Mouse (Mus musculus) thymus, adult 2 months (tissue): ENCODE results near the gene Olfr1346. TPM values are rescaled to one million over a fixed set of nuclear protein-coding genes. Genes with fewer than 3 reads are reported as not detected.

ENCODE experiments used
- DNase-seq: peaks from one replicate; pipeline ENCODE4 v3.0.0; 2021
- H3K27ac ChIP-seq: fragments of 200-500 bp; 2 replicates; pipeline ENCODE4 v1.5.1; 2012; ENCODE audit warnings: low read length, control low read depth; ENCODE audit not compliant: control insufficient read depth, insufficient read depth
- H3K27me3 ChIP-seq: fragments of 200-500 bp; 2 replicates; pipeline ENCODE4 v1.6.1; 2012; ENCODE audit warnings: mild to moderate bottlenecking, low read length, moderate library complexity, mixed read lengths; ENCODE audit not compliant: control insufficient read depth, insufficient read depth
- H3K36me3 ChIP-seq: fragments of 200-500 bp; 2 replicates; pipeline ENCODE4 v1.6.1; 2012; ENCODE audit warnings: mild to moderate bottlenecking, low read length, moderate library complexity; ENCODE audit not compliant: control insufficient read depth, insufficient read depth
- H3K4me1 ChIP-seq: fragments of 200-500 bp; replicated peaks from 2 replicates; pipeline ENCODE4 v1.6.1; 2012; ENCODE audit warnings: low read length; ENCODE audit not compliant: control insufficient read depth, insufficient read depth
- H3K4me3 ChIP-seq: fragments of 200-500 bp; 2 replicates; pipeline ENCODE4 v1.5.1; 2012; ENCODE audit warnings: mild to moderate bottlenecking, low read length, control low read depth, moderate library complexity; ENCODE audit not compliant: control insufficient read depth, insufficient read depth
- CTCF ChIP-seq: fragments of 200-500 bp; IDR thresholded peaks from 2 replicates; pipeline ENCODE4 v1.5.1; 2012; ENCODE audit warnings: mild to moderate bottlenecking, control low read depth, low read length, moderate library complexity, borderline replicate concordance; ENCODE audit not compliant: control insufficient read depth, poor library complexity, insufficient read depth; ENCODE audit errors: extremely low read depth
- POLR2A ChIP-seq: fragments of 200-500 bp; IDR thresholded peaks from 2 replicates; pipeline ENCODE4 v1.6.1; 2012; ENCODE audit warnings: mild to moderate bottlenecking, low read length, control low read depth, moderate library complexity; ENCODE audit not compliant: control insufficient read depth, poor library complexity, insufficient read depth; ENCODE audit errors: extremely low read depth
- WGBS: fragments of 180-500 bp; shearing (Covaris S2); methylation state at CpG from one replicate; pipeline ENCODE4 v1.1.7; 2018; 5-methylcytosine and 5-hydroxymethylcytosine counted together
- polyA plus RNA-seq: library from polyadenylated mRNA; depleted of rRNA; stranded (reverse); fragments of >200 nt; gene quantifications from 2 replicates; pipeline ENCODE4 v1.2.3, GENCODE M21; 2012; rRNA removed

Gene Olfr1346
- polyA plus RNA-seq, 1 experiment, result not detected

DNA sequence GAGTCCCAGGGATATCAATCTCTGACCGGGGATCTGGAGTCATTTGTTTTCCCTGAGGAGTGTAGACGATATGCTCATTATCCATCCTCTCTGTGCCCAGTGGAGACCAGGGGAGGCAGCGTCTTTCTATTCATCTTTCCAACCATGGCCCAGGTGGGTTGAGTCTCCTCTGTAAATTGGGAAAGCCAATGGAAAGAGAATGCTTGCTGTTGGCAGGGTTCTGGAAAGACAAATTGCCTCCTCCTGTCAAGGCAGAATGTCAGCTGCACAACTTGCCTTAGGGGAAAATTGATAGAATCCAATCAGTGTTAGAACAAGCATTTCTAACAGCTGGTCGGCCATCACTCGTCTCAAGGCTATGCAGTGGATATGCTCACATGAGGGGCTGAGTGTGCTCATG is 55.9 kb downstream of the Olfr1346 start, which contains the start of gene Olfr1349:
Gene Olfr1349, minus strand, starts transcription at position 101 of the 400 bp plus-strand sequence.
- 94% methylated on average over 5 of the region's 5 CpGs for WGBS
- TF ChIP-seq POLR2A (no peak), CTCF (no peak)
- DNase-seq, result no peak
- H3K4me3 ChIP-seq, result no peak within 1 kb of the TSS
- no peaks in the 10 kb centered on the region for H3K4me1 ChIP-seq
- H3K27me3 ChIP-seq, result no peaks in the 10 kb centered on the region
- H3K36me3 ChIP-seq, result no peaks in the 10 kb centered on the region
- H3K27ac ChIP-seq, result no peak within 1 kb of the TSS

GRCm38 (mm10) chr7:6525001-6525400 is 58.1 kb downstream of the Olfr1346 start:
- no peaks in the 10 kb centered on the region for H3K27me3 ChIP-seq
- TF ChIP-seq POLR2A (no peak), CTCF (no peak)
- H3K27ac ChIP-seq, result no peak overlapping the region
- H3K4me1 ChIP-seq, result no peaks in the 10 kb centered on the region
- H3K36me3 ChIP-seq, result no peaks in the 10 kb centered on the region
- no peak for DNase-seq
- WGBS, result 65% methylated on average over 3 of the region's 3 CpGs
- no peak overlapping the region for H3K4me3 ChIP-seq

DNA sequence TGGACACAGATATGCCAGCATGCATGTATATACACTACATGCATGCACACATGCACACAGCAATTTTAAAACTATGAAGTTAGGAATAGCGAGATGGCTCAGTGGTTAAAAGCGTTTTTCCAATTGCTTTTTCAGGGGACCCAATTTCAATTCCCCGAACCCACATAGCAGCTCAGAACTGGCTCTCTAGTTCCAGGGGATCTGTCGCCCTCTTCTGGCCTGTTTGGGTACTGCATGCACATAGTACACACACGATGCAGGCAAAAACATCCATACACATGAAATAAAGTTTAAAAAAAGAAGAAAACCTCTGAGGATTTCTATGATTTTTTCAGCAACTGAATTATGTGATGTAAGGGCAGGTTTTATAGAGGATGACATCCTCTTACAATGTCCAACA is 59.2 kb downstream of the Olfr1346 start:
- TF ChIP-seq CTCF (no peak), POLR2A (no peak)
- Histone ChIP-seq H3K27ac (no peak overlapping the region), H3K4me3 (no peak overlapping the region), H3K4me1 (no peaks in the 10 kb centered on the region), H3K27me3 (no peaks in the 10 kb centered on the region), H3K36me3 (no peaks in the 10 kb centered on the region)
- WGBS, result 67% methylated on average over 5 of the region's 5 CpGs
- no peak for DNase-seq

Other genes with a start within 250 kb of the Olfr1346 start
- not detected in 2 replicates for gene Zscan5b, start 244.8 kb upstream of the Olfr1346 start, polyA plus RNA-seq
- not detected in 2 replicates for gene Epp13, start 214.4 kb upstream of the Olfr1346 start, polyA plus RNA-seq
- gene Zfp667, start 180.5 kb upstream of the Olfr1346 start, polyA plus RNA-seq, result 2.4 and 2.9 TPM in 2 replicates
- 0.82 and 0.99 TPM in 2 replicates for gene Zfp583, start 135.8 kb upstream of the Olfr1346 start, polyA plus RNA-seq
- 0.18 and 0.22 TPM in 2 replicates for gene Gm3854, start 123.3 kb upstream of the Olfr1346 start, polyA plus RNA-seq
- 0.50 and 0.53 TPM in 2 replicates for gene Zfp78, start 103.8 kb upstream of the Olfr1346 start, polyA plus RNA-seq
- 1.4 and 2.4 TPM in 2 replicates for gene Zfp28, start 83.8 kb upstream of the Olfr1346 start, polyA plus RNA-seq
- gene Smim17, start 68.4 kb upstream of the Olfr1346 start, polyA plus RNA-seq, result not detected in 2 replicates
- 0.04 TPM in 1 of 2 replicates, not detected in the other for gene Gm20715, start 56.8 kb upstream of the Olfr1346 start, polyA plus RNA-seq
- 0.09 and 0.13 TPM in 2 replicates for gene Olfr1344, start 28.4 kb upstream of the Olfr1346 start, polyA plus RNA-seq
- gene Olfr1336, start 10.9 kb upstream of the Olfr1346 start, polyA plus RNA-seq, result not detected in 2 replicates
- gene Olfr5, start 19.8 kb downstream of the Olfr1346 start, polyA plus RNA-seq, result not detected in 2 replicates
- not detected in 2 replicates for gene Olfr1347, start 32.7 kb downstream of the Olfr1346 start, polyA plus RNA-seq
- gene Olfr1348, start 41.6 kb downstream of the Olfr1346 start, polyA plus RNA-seq, result not detected in 2 replicates
- 0.27 and 0.28 TPM in 2 replicates for gene Olfr1349, start 55.8 kb downstream of the Olfr1346 start, polyA plus RNA-seq
- not detected in 2 replicates for gene Olfr1350, start 97.7 kb downstream of the Olfr1346 start, polyA plus RNA-seq
- 0.05 and 0.15 TPM in 2 replicates for gene Zim1, start 229.3 kb downstream of the Olfr1346 start, polyA plus RNA-seq